Mouse (Mus musculus): ENCODE data around the gene Fbxo4. TPM values are rescaled to one million over a fixed set of nuclear protein-coding genes. Genes with fewer than 3 reads are reported as not detected.

Gene Fbxo4
- polyA plus RNA-seq, 1 experiment from 2014 or later: 6.5 TPM

- Histone ChIP-seq H3K27ac (ENCODE audit: low read depth, low read length) (no peak overlapping the region), H3K36me3 (ENCODE audit: control insufficient read depth, insufficient read depth, low read length) (no peaks in the 10 kb centered on the region), H3K27me3 (ENCODE audit: control insufficient read depth, insufficient read depth, low read length) (no peaks in the 10 kb centered on the region), H3K9ac (ENCODE audit: low read length) (no peak overlapping the region), H3K4me3 (ENCODE audit: low read depth, low read length) (no peak overlapping the region), H3K4me2 (ENCODE audit: low read depth, low read length, severe bottlenecking) (no peak overlapping the region), H3K4me1 (replicated peaks; ENCODE audit: control insufficient read depth, insufficient read depth, low read length) (no peaks in the 10 kb centered on the region), H3K9me3 (ENCODE audit: control insufficient read depth, low read length) (no peaks in the 10 kb centered on the region)
- WGBS: 93% methylated on average over 8 of the region's 8 CpGs
- DNase-seq (ENCODE audit: low spot score) (no peak), ATAC-seq (replicated peaks; ENCODE audit: low FRiP score) (no peak)
Observed at GRCm38 (mm10) chr15:3962251-3962650, 17.1 kb downstream of the Fbxo4 start.

DNA sequence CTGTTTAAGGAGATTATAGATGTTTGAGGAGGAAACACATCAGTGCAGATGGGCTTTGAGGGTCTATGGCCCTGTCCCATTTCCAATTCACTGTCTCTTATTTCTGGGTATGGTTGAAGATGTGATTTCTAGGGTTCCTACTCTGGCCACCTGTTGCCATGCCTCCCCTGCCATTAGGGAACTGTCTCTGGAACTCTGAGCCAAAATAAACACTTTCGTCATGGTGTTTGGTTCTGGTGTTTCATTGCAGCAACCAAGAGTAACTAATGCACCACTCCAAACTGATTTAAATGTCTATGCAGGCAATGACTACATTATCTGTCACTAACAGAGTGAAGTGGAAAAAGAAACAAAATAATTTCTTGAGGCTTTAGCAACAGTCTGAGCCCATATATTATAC is 19.3 kb downstream of the Fbxo4 start:
- H3K27ac ChIP-seq (ENCODE audit: low read depth, low read length): no peak overlapping the region
- DNase-seq (ENCODE audit: low spot score) (no peak), ATAC-seq (replicated peaks; ENCODE audit: low FRiP score) (no peak)
- no peaks in the 10 kb centered on the region for H3K4me1 ChIP-seq (replicated peaks; ENCODE audit: control insufficient read depth, insufficient read depth, low read length)
- no peaks in the 10 kb centered on the region for H3K36me3 ChIP-seq (ENCODE audit: control insufficient read depth, insufficient read depth, low read length)
- H3K4me3 ChIP-seq (ENCODE audit: low read depth, low read length): no peak overlapping the region
- H3K9me3 ChIP-seq (ENCODE audit: control insufficient read depth, low read length): no peaks in the 10 kb centered on the region
- no peak overlapping the region for H3K4me2 ChIP-seq (ENCODE audit: low read depth, low read length, severe bottlenecking)
- H3K9ac ChIP-seq (ENCODE audit: low read length): no peak overlapping the region
- H3K27me3 ChIP-seq (ENCODE audit: control insufficient read depth, insufficient read depth, low read length): no peaks in the 10 kb centered on the region
- WGBS: 77% methylated on average over 1 of the region's 1 CpGs

DNA sequence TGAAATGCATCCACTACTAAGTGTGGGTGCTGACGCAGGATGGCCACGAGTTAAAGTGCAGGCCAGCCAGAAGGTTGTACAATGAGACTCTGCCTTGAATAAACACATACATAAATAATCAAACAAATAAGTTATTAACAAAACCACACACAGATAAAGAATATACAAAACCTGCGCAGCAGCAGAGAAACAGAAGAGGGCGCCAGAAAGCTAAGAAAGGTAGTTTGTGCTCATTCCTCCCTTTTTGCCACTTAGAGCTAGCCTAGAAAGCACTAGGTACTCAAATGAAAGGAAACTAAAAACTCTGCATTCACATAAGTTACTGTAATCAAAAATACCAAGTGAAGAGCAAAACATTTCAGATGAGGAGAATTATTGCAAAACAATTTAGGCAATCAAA is 21.4 kb downstream of the Fbxo4 start:
- Histone ChIP-seq H3K27me3 (ENCODE audit: control insufficient read depth, insufficient read depth, low read length) (no peaks in the 10 kb centered on the region), H3K36me3 (ENCODE audit: control insufficient read depth, insufficient read depth, low read length) (no peaks in the 10 kb centered on the region), H3K9me3 (ENCODE audit: control insufficient read depth, low read length) (no peaks in the 10 kb centered on the region), H3K27ac (ENCODE audit: low read depth, low read length) (no peak overlapping the region), H3K9ac (ENCODE audit: low read length) (no peak overlapping the region), H3K4me3 (ENCODE audit: low read depth, low read length) (no peak overlapping the region), H3K4me1 (replicated peaks; ENCODE audit: control insufficient read depth, insufficient read depth, low read length) (no peaks in the 10 kb centered on the region), H3K4me2 (ENCODE audit: low read depth, low read length, severe bottlenecking) (no peak overlapping the region)
- DNase-seq (ENCODE audit: low spot score) (no peak), ATAC-seq (replicated peaks; ENCODE audit: low FRiP score) (peak; percentile 36; the same call in 1 of the 2 replicates)
- WGBS: 28% methylated on average over 4 of the region's 4 CpGs

- H3K4me2 ChIP-seq (ENCODE audit: low read depth, low read length, severe bottlenecking): no peak overlapping the region
- H3K36me3 ChIP-seq (ENCODE audit: control insufficient read depth, insufficient read depth, low read length): no peaks in the 10 kb centered on the region
- no peak for ATAC-seq (replicated peaks; ENCODE audit: low FRiP score)
- 74% methylated on average over 2 of the region's 2 CpGs for WGBS
- no peak overlapping the region for H3K4me3 ChIP-seq (ENCODE audit: low read depth, low read length)
- no peak overlapping the region for H3K27ac ChIP-seq (ENCODE audit: low read depth, low read length)
- no peaks in the 10 kb centered on the region for H3K9me3 ChIP-seq (ENCODE audit: control insufficient read depth, low read length)
- no peaks in the 10 kb centered on the region for H3K4me1 ChIP-seq (replicated peaks; ENCODE audit: control insufficient read depth, insufficient read depth, low read length)
- no peak overlapping the region for H3K9ac ChIP-seq (ENCODE audit: low read length)
- H3K27me3 ChIP-seq (ENCODE audit: control insufficient read depth, insufficient read depth, low read length): no peaks in the 10 kb centered on the region
- DNase-seq (ENCODE audit: low spot score): no peak
Observed at GRCm38 (mm10) chr15:3954971-3955370, 24.4 kb downstream of the Fbxo4 start.

GRCm38 (mm10) chr15:3938132-3938531 is 41.2 kb downstream of the Fbxo4 start:
- Histone ChIP-seq H3K4me2 (ENCODE audit: low read depth, low read length, severe bottlenecking) (no peak overlapping the region), H3K9ac (ENCODE audit: low read length) (no peak overlapping the region), H3K4me3 (ENCODE audit: low read depth, low read length) (no peak overlapping the region), H3K36me3 (ENCODE audit: control insufficient read depth, insufficient read depth, low read length) (no peaks in the 10 kb centered on the region), H3K4me1 (replicated peaks; ENCODE audit: control insufficient read depth, insufficient read depth, low read length) (no peaks in the 10 kb centered on the region), H3K9me3 (ENCODE audit: control insufficient read depth, low read length) (no peaks in the 10 kb centered on the region), H3K27ac (ENCODE audit: low read depth, low read length) (no peak overlapping the region), H3K27me3 (ENCODE audit: control insufficient read depth, insufficient read depth, low read length) (no peaks in the 10 kb centered on the region)
- 86% methylated on average over 2 of the region's 2 CpGs for WGBS
- DNase-seq (ENCODE audit: low spot score) (no peak), ATAC-seq (replicated peaks; ENCODE audit: low FRiP score) (no peak)

DNA sequence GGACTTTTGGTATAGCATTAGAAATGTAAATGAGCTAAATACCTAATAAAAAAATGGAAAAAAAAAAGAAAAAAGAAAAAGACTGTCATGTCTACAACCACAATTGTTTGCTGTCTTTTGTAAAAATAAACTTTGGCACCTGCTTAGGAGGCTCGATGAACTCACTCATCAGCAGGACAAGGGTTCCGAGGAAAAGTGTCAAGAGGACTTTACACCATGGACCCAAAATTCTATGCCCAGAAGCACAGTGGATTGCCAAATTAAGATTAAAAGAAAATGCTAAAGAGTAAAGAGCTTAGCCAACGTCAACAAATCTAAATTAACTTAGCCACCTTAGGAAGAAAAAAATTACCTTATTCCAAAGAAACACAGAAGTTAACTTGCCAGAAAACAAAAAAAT is 43.3 kb downstream of the Fbxo4 start:
- no peaks in the 10 kb centered on the region for H3K9me3 ChIP-seq (ENCODE audit: control insufficient read depth, low read length)
- no peaks in the 10 kb centered on the region for H3K4me1 ChIP-seq (replicated peaks; ENCODE audit: control insufficient read depth, insufficient read depth, low read length)
- ATAC-seq (replicated peaks; ENCODE audit: low FRiP score) (no peak), DNase-seq (ENCODE audit: low spot score) (no peak)
- WGBS: 91% methylated on average over 3 of the region's 3 CpGs
- H3K4me2 ChIP-seq (ENCODE audit: low read depth, low read length, severe bottlenecking): no peak overlapping the region
- no peak overlapping the region for H3K9ac ChIP-seq (ENCODE audit: low read length)
- H3K27me3 ChIP-seq (ENCODE audit: control insufficient read depth, insufficient read depth, low read length): no peaks in the 10 kb centered on the region
- H3K27ac ChIP-seq (ENCODE audit: low read depth, low read length): no peak overlapping the region
- H3K36me3 ChIP-seq (ENCODE audit: control insufficient read depth, insufficient read depth, low read length): no peaks in the 10 kb centered on the region
- no peak overlapping the region for H3K4me3 ChIP-seq (ENCODE audit: low read depth, low read length)

GRCm38 (mm10) chr15:3933466-3933865 is 45.9 kb downstream of the Fbxo4 start:
- H3K27me3 ChIP-seq (ENCODE audit: control insufficient read depth, insufficient read depth, low read length): no peaks in the 10 kb centered on the region
- H3K4me3 ChIP-seq (ENCODE audit: low read depth, low read length): no peak overlapping the region
- no peaks in the 10 kb centered on the region for H3K9me3 ChIP-seq (ENCODE audit: control insufficient read depth, low read length)
- DNase-seq (ENCODE audit: low spot score) (no peak), ATAC-seq (replicated peaks; ENCODE audit: low FRiP score) (no peak)
- no peaks in the 10 kb centered on the region for H3K36me3 ChIP-seq (ENCODE audit: control insufficient read depth, insufficient read depth, low read length)
- 75% methylated on average over 4 of the region's 4 CpGs for WGBS
- no peak overlapping the region for H3K4me2 ChIP-seq (ENCODE audit: low read depth, low read length, severe bottlenecking)
- H3K9ac ChIP-seq (ENCODE audit: low read length): no peak overlapping the region
- no peak overlapping the region for H3K27ac ChIP-seq (ENCODE audit: low read depth, low read length)
- no peaks in the 10 kb centered on the region for H3K4me1 ChIP-seq (replicated peaks; ENCODE audit: control insufficient read depth, insufficient read depth, low read length)

GRCm38 (mm10) chr15:3931931-3932330 is 47.4 kb downstream of the Fbxo4 start:
- Histone ChIP-seq H3K9ac (ENCODE audit: low read length) (no peak overlapping the region), H3K27ac (ENCODE audit: low read depth, low read length) (no peak overlapping the region), H3K4me1 (replicated peaks; ENCODE audit: control insufficient read depth, insufficient read depth, low read length) (no peaks in the 10 kb centered on the region), H3K27me3 (ENCODE audit: control insufficient read depth, insufficient read depth, low read length) (no peaks in the 10 kb centered on the region), H3K4me2 (ENCODE audit: low read depth, low read length, severe bottlenecking) (no peak overlapping the region), H3K9me3 (ENCODE audit: control insufficient read depth, low read length) (no peaks in the 10 kb centered on the region), H3K36me3 (ENCODE audit: control insufficient read depth, insufficient read depth, low read length) (no peaks in the 10 kb centered on the region), H3K4me3 (ENCODE audit: low read depth, low read length) (no peak overlapping the region)
- 91% methylated on average over 1 of the region's 1 CpGs for WGBS
- DNase-seq (ENCODE audit: low spot score) (no peak), ATAC-seq (replicated peaks; ENCODE audit: low FRiP score) (no peak)

Data from forebrain, embryonic 11.5 days (tissue).